Mouse (Mus musculus): ENCODE results near the gene Agbl4. TPM values are rescaled to one million over a fixed set of nuclear protein-coding genes. Genes with fewer than 3 reads are reported as not detected.

Agbl4 gene
- polyA plus RNA-seq, 1 experiment = 13.1 TPM

DNA sequence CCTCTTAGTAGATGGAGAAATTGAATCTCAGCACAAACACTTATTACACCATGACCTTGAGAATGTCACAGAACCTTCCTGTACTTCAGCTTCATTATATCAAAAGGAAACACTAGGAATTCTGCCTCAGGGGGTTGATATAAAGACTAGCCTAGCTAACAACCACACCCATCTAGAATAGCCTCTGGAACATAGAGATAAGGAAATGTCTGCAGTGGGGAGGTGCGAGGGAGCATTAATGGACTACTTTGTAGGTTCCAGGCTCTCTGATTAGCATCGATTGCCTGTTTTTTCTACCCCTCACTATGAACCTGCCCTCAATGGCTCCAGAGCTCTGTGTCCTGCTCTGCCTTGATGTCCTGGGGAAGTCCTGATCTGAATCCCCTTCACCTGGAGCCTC is 1133.1 kb downstream of the Agbl4 start:
- no peak overlapping the region for H3K4me3 ChIP-seq (ENCODE audit: insufficient read depth, low read length)
- TF ChIP-seq CTCF (IDR thresholded peaks at IDR 0.05; ENCODE audit: extremely low read depth, insufficient read depth, low read length) = no peak
- TF ChIP-seq POLR2A (IDR thresholded peaks at IDR 0.05; ENCODE audit: extremely low read depth, insufficient read depth, low read length) = no peak

GRCm38 (mm10) chr4:111544684-111545083 is 1147.2 kb downstream of the Agbl4 start:
- Histone ChIP-seq H3K27ac (ENCODE audit: insufficient read depth, low read length) (no peak overlapping the region), H3K4me3 (ENCODE audit: insufficient read depth, low read length) (no peak overlapping the region), H3K4me1 (ENCODE audit: control insufficient read depth, insufficient read depth, low read length) (no peaks in the 10 kb centered on the region)
- TF ChIP-seq CTCF (IDR thresholded peaks at IDR 0.05; ENCODE audit: extremely low read depth, insufficient read depth, low read length) (no peak), POLR2A (IDR thresholded peaks at IDR 0.05; ENCODE audit: extremely low read depth, insufficient read depth, low read length) (no peak)

More for the DNA sequence above, 1133.1 kb downstream of the Agbl4 start:
- Histone ChIP-seq H3K27ac (ENCODE audit: insufficient read depth, low read length) (no peak overlapping the region), H3K4me1 (ENCODE audit: control insufficient read depth, insufficient read depth, low read length) (no peaks in the 10 kb centered on the region; the same call in 1 of the 2 replicates)

DNA sequence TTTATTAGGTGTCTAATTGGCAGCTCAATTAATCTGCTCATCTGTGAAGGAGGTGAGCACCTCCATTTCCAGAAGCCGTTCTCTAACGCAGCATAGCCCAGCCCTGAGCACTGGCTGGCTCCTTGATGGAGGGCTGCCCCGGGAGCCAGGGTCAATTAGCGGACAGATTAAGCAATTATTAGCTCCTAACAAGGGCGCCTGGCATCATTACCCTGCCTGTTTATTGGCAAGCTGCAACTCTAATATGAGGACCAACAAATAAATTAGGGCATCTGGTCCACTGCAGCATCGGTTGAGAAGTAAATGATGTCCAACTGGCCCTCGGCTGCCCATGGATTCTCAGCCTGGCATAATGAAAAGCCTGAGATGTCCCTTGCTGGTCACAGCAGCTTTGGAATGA is 1148.5 kb downstream of the Agbl4 start:
- no peak overlapping the region for H3K27ac ChIP-seq (ENCODE audit: insufficient read depth, low read length)
- no peaks in the 10 kb centered on the region for H3K4me1 ChIP-seq (ENCODE audit: control insufficient read depth, insufficient read depth, low read length)
- no peak overlapping the region for H3K4me3 ChIP-seq (ENCODE audit: insufficient read depth, low read length)
- no peak for TF ChIP-seq POLR2A (IDR thresholded peaks at IDR 0.05; ENCODE audit: extremely low read depth, insufficient read depth, low read length)
- TF ChIP-seq CTCF (IDR thresholded peaks at IDR 0.05; ENCODE audit: extremely low read depth, insufficient read depth, low read length) = no peak

GRCm38 (mm10) chr4:111555426-111555825 is 1158.0 kb downstream of the Agbl4 start:
- no peak overlapping the region for H3K27ac ChIP-seq (ENCODE audit: insufficient read depth, low read length)
- H3K4me1 ChIP-seq (ENCODE audit: control insufficient read depth, insufficient read depth, low read length) = no peaks in the 10 kb centered on the region
- H3K4me3 ChIP-seq (ENCODE audit: insufficient read depth, low read length) = no peak overlapping the region
- TF ChIP-seq POLR2A (IDR thresholded peaks at IDR 0.05; ENCODE audit: extremely low read depth, insufficient read depth, low read length) (no peak), CTCF (IDR thresholded peaks at IDR 0.05; ENCODE audit: extremely low read depth, insufficient read depth, low read length) (no peak)

- no peak overlapping the region for H3K27ac ChIP-seq (ENCODE audit: insufficient read depth, low read length)
- TF ChIP-seq CTCF (IDR thresholded peaks at IDR 0.05; ENCODE audit: extremely low read depth, insufficient read depth, low read length) (no peak), POLR2A (IDR thresholded peaks at IDR 0.05; ENCODE audit: extremely low read depth, insufficient read depth, low read length) (no peak)
- no peak overlapping the region for H3K4me3 ChIP-seq (ENCODE audit: insufficient read depth, low read length)
- H3K4me1 ChIP-seq (ENCODE audit: control insufficient read depth, insufficient read depth, low read length) = peaks cover 4% of the 10 kb centered on the region; the same call in 1 of the 2 replicates
These were observed 1179.8 kb downstream of the Agbl4 start for GRCm38 (mm10) chr4:111577087-111577773.

DNA sequence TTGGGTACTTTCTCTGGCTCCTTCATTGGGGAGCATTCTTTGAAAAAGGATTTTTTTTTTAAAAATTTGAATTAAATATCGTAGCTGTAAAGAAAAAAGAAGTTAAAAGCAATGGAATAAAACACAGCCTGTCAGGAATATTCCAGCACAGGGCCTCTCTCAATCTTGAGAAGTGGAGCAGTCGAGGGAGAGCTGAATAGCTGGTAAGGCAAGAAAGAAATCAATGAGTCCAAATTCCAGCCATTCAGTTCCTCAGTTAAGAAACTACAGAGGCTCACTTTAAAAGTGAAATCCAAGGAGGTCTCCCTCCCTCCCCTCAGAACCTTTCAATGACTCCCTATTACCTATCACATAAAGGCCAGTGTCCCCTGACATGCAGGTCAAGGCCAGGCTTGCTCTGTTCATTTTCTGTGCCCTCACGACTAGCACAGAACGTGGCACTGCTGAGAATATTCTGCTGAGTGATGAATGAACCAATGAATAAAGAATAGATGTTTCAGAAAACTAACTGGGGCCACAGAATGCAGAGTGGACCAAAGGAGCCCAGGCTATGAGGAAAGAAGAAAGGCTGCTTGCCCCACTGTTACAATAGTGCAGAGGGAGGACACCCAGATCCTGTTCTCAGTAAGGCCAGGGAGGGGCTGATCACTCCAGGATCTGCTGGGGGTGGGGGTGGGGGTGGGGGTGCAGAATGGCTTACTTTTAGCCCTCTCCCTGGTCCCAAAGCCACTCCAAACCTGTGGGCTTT is 1181.8 kb downstream of the Agbl4 start:
- peaks cover 10% of the 10 kb centered on the region for H3K4me1 ChIP-seq (ENCODE audit: control insufficient read depth, insufficient read depth, low read length)
- H3K27ac ChIP-seq (ENCODE audit: insufficient read depth, low read length) = no peak overlapping the region

GRCm38 (mm10) chr4:111579863-111580224 is 1182.4 kb downstream of the Agbl4 start:
- Histone ChIP-seq H3K27ac (ENCODE audit: insufficient read depth, low read length) (no peak overlapping the region), H3K4me3 (ENCODE audit: insufficient read depth, low read length) (no peak overlapping the region), H3K4me1 (ENCODE audit: control insufficient read depth, insufficient read depth, low read length) (peaks cover 10% of the 10 kb centered on the region)
- TF ChIP-seq POLR2A (IDR thresholded peaks at IDR 0.05; ENCODE audit: extremely low read depth, insufficient read depth, low read length) (no peak), CTCF (IDR thresholded peaks at IDR 0.05; ENCODE audit: extremely low read depth, insufficient read depth, low read length) (no peak)

More for the DNA sequence above, 1181.8 kb downstream of the Agbl4 start:
- TF ChIP-seq CTCF (IDR thresholded peaks at IDR 0.05; ENCODE audit: extremely low read depth, insufficient read depth, low read length) (no peak), POLR2A (IDR thresholded peaks at IDR 0.05; ENCODE audit: extremely low read depth, insufficient read depth, low read length) (no peak)
- H3K4me3 ChIP-seq (ENCODE audit: insufficient read depth, low read length) = no peak overlapping the region

DNA sequence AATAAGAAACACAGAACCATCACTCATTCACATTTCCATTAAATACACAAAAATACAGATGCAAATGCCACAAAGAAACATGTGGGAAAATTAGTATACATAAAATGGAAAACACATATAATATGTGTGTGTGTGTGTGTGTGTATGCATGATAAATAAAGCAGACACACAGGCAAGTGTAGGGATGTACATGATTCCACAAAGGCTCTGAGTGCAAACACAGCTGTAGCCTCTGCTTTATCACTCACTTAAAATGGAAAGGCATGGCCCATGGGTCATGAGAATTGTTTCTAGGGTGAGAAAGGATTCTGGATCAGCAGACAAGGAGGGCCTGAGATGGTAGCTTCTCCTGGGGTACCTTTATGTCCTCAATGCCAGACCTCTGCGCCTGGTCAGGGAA is 1182.8 kb downstream of the Agbl4 start:
- H3K4me1 ChIP-seq (ENCODE audit: control insufficient read depth, insufficient read depth, low read length) = peaks cover 10% of the 10 kb centered on the region
- H3K27ac ChIP-seq (ENCODE audit: insufficient read depth, low read length) = no peak overlapping the region
- TF ChIP-seq CTCF (IDR thresholded peaks at IDR 0.05; ENCODE audit: extremely low read depth, insufficient read depth, low read length) (no peak), POLR2A (IDR thresholded peaks at IDR 0.05; ENCODE audit: extremely low read depth, insufficient read depth, low read length) (no peak)
- no peak overlapping the region for H3K4me3 ChIP-seq (ENCODE audit: insufficient read depth, low read length)

DNA sequence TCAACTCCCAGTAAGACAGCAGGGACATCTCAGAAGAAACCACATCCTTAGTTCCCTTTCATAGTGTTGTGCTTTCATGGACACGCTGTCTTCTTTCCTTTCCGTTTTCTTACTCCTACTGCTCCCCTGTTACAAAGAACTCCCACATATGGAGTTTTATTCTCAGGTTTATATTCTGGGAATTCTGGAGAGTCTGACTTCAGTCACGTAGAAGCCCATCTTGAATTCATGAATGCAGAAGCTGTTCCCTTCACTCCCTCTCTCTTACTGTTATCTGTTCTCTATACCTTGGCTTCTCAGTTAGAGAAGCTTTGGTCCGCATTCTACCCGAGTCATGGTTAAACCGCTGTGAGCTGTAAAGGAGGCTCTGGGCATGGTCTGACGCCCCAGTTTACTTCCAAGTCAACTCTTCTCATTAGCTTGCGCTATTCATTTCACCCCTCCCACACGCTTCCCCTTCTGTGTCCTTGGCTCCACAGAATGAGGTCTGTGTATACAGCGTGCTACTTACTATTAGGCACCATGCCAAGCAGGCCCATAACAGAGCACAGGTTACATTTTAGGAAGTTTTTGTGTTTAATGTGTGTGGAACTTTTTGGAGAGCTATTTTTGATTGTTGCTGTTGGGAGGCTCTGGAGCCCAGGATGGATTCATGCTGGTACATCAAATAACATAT is 1186.2 kb downstream of the Agbl4 start:
- Histone ChIP-seq H3K4me1 (ENCODE audit: control insufficient read depth, insufficient read depth, low read length) (peaks cover 9% of the 10 kb centered on the region), H3K27ac (ENCODE audit: insufficient read depth, low read length) (no peak overlapping the region), H3K4me3 (ENCODE audit: insufficient read depth, low read length) (no peak overlapping the region)
- TF ChIP-seq CTCF (IDR thresholded peaks at IDR 0.05; ENCODE audit: extremely low read depth, insufficient read depth, low read length) (no peak), POLR2A (IDR thresholded peaks at IDR 0.05; ENCODE audit: extremely low read depth, insufficient read depth, low read length) (no peak)

All from cortical plate, adult 2 months (tissue).